Mouse (Mus musculus): ENCODE data around the gene Frk.

DNA sequence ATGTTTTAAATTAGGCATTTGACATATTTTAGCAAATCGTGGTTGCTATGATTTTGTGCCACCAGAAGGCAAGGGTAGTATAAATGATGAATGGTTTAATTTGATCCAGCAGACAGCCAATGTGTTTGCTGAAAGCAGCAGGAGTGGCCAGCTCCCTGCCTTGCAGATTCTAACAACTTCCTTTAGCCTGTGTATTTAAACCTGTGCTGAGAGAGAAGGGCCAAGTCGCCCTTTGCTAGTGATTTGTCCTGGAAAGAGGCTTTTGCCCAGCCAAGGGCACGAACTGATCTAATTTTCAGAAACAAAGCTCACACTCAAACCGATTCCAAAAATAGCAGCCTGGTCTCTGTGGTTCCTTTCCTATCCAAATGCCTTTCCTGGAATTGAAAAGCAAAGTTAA is 29.4 kb downstream of the Frk start:
- TF ChIP-seq CTCF (conservative IDR thresholded peaks at IDR 0.05; ENCODE audit: insufficient read depth, insufficient read length, low read depth, low read length) (no peak), POLR2A (IDR thresholded peaks at IDR 0.05; ENCODE audit: low read depth, low read length) (no peak)

All from kidney, adult 2 months (tissue).